Mouse (Mus musculus): ENCODE data around the gene Ndc80.
"Not testable (repeated sequence)": the region's sequence is repeated elsewhere in the genome, so short reads cannot be mapped to it uniquely, and the experiment has no call there.

Ndc80 gene

GRCm38 (mm10) chr17:71483418-71484060, 43.1 kb downstream of the Ndc80 start:
- ATAC-seq (ENCODE audit: insufficient number of reproducible peaks, low FRiP score, low TSS enrichment), result no peak

- no peak for ATAC-seq (ENCODE audit: insufficient number of reproducible peaks, low FRiP score, low TSS enrichment)
Observed at GRCm38 (mm10) chr17:71479381-71479901, 47.2 kb downstream of the Ndc80 start.

DNA sequence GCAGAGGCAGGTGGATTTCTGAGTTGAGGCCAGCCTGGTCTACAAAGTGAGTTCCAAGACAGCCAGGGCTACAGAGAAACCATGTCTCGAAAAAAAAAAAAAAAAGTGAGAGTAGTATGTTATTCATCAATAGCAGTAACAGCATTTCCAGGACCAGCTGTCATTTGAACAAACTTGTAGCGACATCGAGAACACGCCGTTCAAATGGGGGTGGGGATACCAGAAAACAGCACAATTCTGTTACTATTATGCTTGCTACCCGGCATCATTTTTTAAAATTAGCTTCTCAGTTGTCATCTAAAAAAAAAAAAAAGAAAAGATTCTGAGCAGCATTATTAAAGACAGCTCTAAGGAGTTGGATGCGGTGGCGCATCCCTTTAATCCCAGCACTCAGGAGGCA, 49.2 kb downstream of the Ndc80 start:
- ATAC-seq (ENCODE audit: insufficient number of reproducible peaks, low FRiP score, low TSS enrichment), result no peak

DNA sequence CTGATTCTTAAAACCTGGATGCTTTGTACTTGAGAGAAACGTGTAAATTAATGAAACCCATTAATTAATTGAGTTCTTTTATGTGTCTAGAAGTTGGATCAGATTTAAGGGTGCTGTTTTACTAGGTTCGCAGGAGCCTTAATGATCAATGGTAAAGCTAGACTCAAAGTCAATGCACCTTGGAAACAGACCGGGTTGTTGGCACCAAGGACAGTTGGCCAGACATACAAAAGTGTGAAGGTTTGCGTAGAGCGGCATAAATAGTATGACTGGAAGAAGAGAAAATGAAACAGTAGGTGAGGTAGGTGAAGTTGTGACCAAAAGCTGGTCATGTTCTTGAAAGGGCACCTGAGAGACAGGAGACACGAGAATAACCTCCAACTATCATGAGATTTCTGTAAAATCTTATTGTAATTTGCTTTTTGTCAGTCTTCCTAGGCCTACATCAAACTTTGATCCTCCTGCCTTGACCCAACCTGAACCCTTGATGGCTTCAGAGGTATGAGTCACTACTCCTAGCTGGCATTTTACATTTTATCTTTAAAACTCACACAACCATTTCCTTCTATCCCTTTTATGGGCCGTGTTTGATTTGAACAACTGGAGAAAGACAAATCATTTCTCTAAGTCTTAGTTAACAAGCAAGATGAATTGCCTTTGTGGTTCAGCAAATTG, 50.2 kb downstream of the Ndc80 start:
- ATAC-seq (ENCODE audit: insufficient number of reproducible peaks, low FRiP score, low TSS enrichment), result no peak

GRCm38 (mm10) chr17:71475705-71476089, 51.0 kb downstream of the Ndc80 start:
- peak; percentile 66 for ATAC-seq (ENCODE audit: insufficient number of reproducible peaks, low FRiP score, low TSS enrichment)

DNA sequence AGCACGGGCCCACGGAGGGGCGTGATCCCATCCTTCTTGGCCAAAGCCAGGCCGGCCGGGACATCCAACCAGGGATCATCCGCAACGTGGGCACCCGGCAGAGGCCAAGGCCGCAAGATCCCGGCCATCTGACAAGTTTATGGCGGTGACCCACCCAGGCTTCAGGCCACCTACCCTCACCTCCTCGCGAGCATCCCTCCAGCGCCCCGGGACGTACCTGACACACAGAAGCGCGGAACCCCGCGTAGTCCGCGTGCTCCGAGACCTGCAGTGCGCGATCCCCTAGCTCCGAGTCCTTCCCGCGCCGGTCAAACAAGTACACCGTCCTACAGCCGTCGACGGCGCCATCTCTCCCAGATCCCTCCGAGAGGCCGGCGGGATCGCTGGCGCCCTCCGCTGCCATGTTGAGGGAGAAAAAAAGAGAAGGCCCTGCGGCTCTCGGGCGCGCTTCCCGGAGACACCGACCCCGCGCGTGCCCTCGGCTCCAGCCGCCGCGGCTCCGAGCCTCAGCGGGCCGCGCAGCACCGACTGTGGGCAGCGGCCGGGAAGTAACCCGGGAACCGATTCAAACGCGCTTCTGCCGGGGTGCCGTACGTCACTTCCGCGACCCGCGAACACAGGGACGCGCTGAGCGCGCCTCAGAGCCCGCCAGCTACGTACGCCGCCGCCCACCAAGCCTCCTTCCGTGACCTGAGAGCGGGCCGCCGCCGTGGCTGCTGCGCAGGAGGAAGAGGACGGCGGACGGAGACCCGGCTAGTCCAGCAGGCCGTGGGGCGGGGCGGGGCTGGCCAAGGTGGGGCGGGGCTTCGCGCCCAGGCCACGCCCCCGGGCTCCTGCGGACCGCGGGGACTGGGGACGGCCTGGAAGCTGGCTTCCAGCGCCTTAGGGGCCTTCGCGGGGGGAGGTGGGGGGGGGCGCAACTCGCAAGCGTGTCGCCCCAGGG, 51.6 kb downstream of the Ndc80 start, which contains the start of gene Smchd1:
Smchd1 (minus strand) TSS at position 582 of the 943 bp plus-strand sequence.
- peak; percentile 97 for ATAC-seq (ENCODE audit: insufficient number of reproducible peaks, low FRiP score, low TSS enrichment)

DNA sequence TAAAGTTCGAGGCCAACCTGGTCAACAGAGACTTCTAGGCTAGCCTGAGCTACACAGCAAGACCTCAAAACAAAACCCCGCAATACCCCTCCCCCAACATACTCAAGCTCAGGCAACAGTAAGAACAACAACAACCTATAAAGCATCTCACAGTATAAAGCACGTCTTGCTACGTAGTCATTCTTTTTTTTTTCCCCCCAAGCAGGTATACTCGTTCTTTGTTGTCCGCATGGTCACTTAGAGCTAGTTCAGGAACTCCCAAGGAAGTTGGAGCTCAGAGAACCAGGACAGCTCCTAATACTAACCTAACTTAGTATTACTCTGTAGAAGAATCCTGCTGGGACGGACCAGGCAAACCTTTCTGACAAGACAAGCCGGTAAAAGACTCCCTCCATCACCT, 52.5 kb downstream of the Ndc80 start:
- ATAC-seq (ENCODE audit: insufficient number of reproducible peaks, low FRiP score, low TSS enrichment), result no peak

GRCm38 (mm10) chr17:71471261-71471660, 55.4 kb downstream of the Ndc80 start:
- ATAC-seq (ENCODE audit: insufficient number of reproducible peaks, low FRiP score, low TSS enrichment), result no peak

- no peak for ATAC-seq (ENCODE audit: insufficient number of reproducible peaks, low FRiP score, low TSS enrichment)
Observed at GRCm38 (mm10) chr17:71460312-71460711, 66.3 kb downstream of the Ndc80 start.

DNA sequence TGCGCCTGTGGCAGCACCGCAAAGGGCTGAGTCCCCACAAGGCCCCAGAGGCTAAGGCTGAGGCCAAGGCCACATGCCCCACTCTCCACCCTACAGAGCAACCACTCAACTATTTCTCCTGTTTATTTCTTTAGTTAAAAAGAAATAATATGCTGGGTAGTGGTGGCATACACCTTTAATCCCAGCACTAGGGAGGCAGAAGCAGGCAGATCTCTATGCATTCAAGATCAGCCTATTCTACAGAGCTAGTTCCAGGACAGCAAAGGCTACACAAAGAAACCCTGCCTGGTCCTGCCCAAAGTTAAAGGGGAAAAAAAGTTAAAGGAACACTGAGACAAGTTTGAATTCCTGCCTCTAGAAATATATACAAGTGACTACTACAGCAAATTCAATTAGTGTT, 66.8 kb downstream of the Ndc80 start, which contains the start of gene Gm4707:
Gm4707 (minus strand) TSS at position 101 of the 400 bp plus-strand sequence.
- ATAC-seq (ENCODE audit: insufficient number of reproducible peaks, low FRiP score, low TSS enrichment), result no peak

DNA sequence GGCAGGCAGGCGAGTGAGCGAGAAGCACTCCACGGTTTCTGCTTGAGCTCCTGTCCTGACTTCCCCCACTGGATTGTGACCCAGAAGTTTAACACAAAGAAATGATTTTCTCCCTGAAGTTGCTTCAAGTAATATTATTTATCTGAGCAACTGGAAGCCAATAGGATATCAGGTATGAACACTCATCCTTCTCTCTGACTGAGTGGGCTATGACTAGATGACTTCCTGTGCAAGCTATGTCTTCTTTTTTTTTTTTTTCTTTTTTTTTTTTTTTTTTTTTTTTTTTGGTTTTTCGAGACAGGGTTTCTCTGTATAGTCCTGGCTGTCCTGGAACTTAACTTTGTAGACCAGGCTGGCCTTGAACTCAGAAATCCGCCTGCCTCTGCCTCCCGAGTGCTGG, 69.3 kb downstream of the Ndc80 start:
- not testable (repeated sequence) for ATAC-seq (ENCODE audit: insufficient number of reproducible peaks, low FRiP score, low TSS enrichment)
